Comparison of ENCODE assay signal across 7 mouse cellular contexts in genomic region chr5:17574413-17575182, GRCm38 (mm10). TPM values are rescaled to one million over a fixed set of nuclear protein-coding genes. Genes with fewer than 3 reads are reported as not detected.
DNase-seq lines count a peak whose midpoint lies in the region; ATAC-seq lines count a peak whose summit lies in the region.

No protein-coding gene starts in this region.

- H3K9ac ChIP-seq in embryonic facial prominence, embryonic 12.5 days = peak overlapping the region; percentile 43
- H3K9ac ChIP-seq in intestine, embryonic 16.5 days (ENCODE audit: low read depth, low read length) = peak overlapping the region; percentile 72
- H3K9ac ChIP-seq in limb, embryonic 13.5 days = peak overlapping the region; percentile 72
- H3K9ac ChIP-seq in midbrain, embryonic 12.5 days (replicated peaks) = peak overlapping the region; percentile 58
- H3K9ac ChIP-seq in stomach, embryonic 15.5 days = peak overlapping the region; percentile 53

- ATAC-seq in embryonic facial prominence, embryonic 12.5 days (ENCODE audit: insufficient number of reproducible peaks, insufficient read depth, low FRiP score, low TSS enrichment) = peak; percentile 94
- ATAC-seq in granulocyte monocyte progenitor cell, adult 5-6 weeks (replicated peaks; ENCODE audit: poor library complexity, severe bottlenecking) = peak; percentile 90
- peak; percentile 95 for ATAC-seq in intestine, embryonic 16.5 days
- ATAC-seq in limb, embryonic 13.5 days (ENCODE audit: low FRiP score, low read depth) = peak; percentile 96
- peak; percentile 96 for ATAC-seq in midbrain, embryonic 12.5 days (ENCODE audit: low FRiP score, low read depth)
- peak; percentile 91 for ATAC-seq in stomach, embryonic 15.5 days (ENCODE audit: insufficient read depth, low FRiP score, low read depth)

- H3K4me1 ChIP-seq in embryonic facial prominence, embryonic 12.5 days = no peaks in the 10 kb centered on the region
- peaks cover 3% of the 10 kb centered on the region; the same call in 1 of the 2 replicates for H3K4me1 ChIP-seq in intestine, embryonic 16.5 days (ENCODE audit: control insufficient read depth, insufficient read depth, low read length)
- peaks cover 4% of the 10 kb centered on the region; the same call in 1 of the 2 replicates for H3K4me1 ChIP-seq in limb, embryonic 13.5 days
- H3K4me1 ChIP-seq in midbrain, embryonic 12.5 days = no peaks in the 10 kb centered on the region
- H3K4me1 ChIP-seq in stomach, embryonic 15.5 days = no peaks in the 10 kb centered on the region

- peak overlapping the region; percentile 61 for H3K4me2 ChIP-seq in embryonic facial prominence, embryonic 12.5 days (replicated peaks)
- peak overlapping the region; percentile 62 for H3K4me2 ChIP-seq in intestine, embryonic 16.5 days (ENCODE audit: low read depth, low read length)
- H3K4me2 ChIP-seq in limb, embryonic 13.5 days (replicated peaks) = peak overlapping the region; percentile 75
- H3K4me2 ChIP-seq in midbrain, embryonic 12.5 days (replicated peaks) = peak overlapping the region; percentile 74
- peak overlapping the region; percentile 74 for H3K4me2 ChIP-seq in stomach, embryonic 15.5 days

- no peaks in the 10 kb centered on the region for H3K9me3 ChIP-seq in embryonic facial prominence, embryonic 12.5 days
- no peaks in the 10 kb centered on the region for H3K9me3 ChIP-seq in intestine, embryonic 16.5 days (ENCODE audit: control insufficient read depth, low read length)
- H3K9me3 ChIP-seq in limb, embryonic 13.5 days = no peaks in the 10 kb centered on the region
- no peaks in the 10 kb centered on the region for H3K9me3 ChIP-seq in midbrain, embryonic 12.5 days
- no peaks in the 10 kb centered on the region for H3K9me3 ChIP-seq in stomach, embryonic 15.5 days

- peak overlapping the region; percentile 65 for H3K27ac ChIP-seq in embryonic facial prominence, embryonic 12.5 days
- H3K27ac ChIP-seq in intestine, embryonic 16.5 days (ENCODE audit: low read length) = peak overlapping the region; percentile 75
- H3K27ac ChIP-seq in limb, embryonic 13.5 days = peak overlapping the region; percentile 91
- H3K27ac ChIP-seq in midbrain, embryonic 12.5 days (replicated peaks) = peak overlapping the region; percentile 66; the same call in 1 of the 2 replicates
- peak overlapping the region; percentile 86 for H3K27ac ChIP-seq in stomach, embryonic 15.5 days

- DNase-seq in adrenal gland, postnatal 14 days = peak; percentile 83

- WGBS in embryonic facial prominence, embryonic 12.5 days = 1% methylated on average over 59 of the region's 59 CpGs
- WGBS in intestine, embryonic 16.5 days = under 1% methylated on average over 59 of the region's 59 CpGs
- WGBS in limb, embryonic 13.5 days = 1% methylated on average over 59 of the region's 59 CpGs
- WGBS in midbrain, embryonic 12.5 days = under 1% methylated on average over 57 of the region's 59 CpGs
- under 1% methylated on average over 59 of the region's 59 CpGs for WGBS in stomach, embryonic 15.5 days

- peak overlapping the region; percentile 52 for H3K4me3 ChIP-seq in embryonic facial prominence, embryonic 12.5 days
- H3K4me3 ChIP-seq in intestine, embryonic 16.5 days (ENCODE audit: low read length) = peak overlapping the region; percentile 60
- H3K4me3 ChIP-seq in limb, embryonic 13.5 days = peak overlapping the region; percentile 58
- peak overlapping the region; percentile 69 for H3K4me3 ChIP-seq in midbrain, embryonic 12.5 days
- peak overlapping the region; percentile 62 for H3K4me3 ChIP-seq in stomach, embryonic 15.5 days (replicated peaks)

- no peaks in the 10 kb centered on the region for H3K27me3 ChIP-seq in embryonic facial prominence, embryonic 12.5 days
- H3K27me3 ChIP-seq in intestine, embryonic 16.5 days (replicated peaks; ENCODE audit: control insufficient read depth, insufficient read depth, low read length) = no peaks in the 10 kb centered on the region
- H3K27me3 ChIP-seq in limb, embryonic 13.5 days = no peaks in the 10 kb centered on the region
- H3K27me3 ChIP-seq in midbrain, embryonic 12.5 days = no peaks in the 10 kb centered on the region
- H3K27me3 ChIP-seq in stomach, embryonic 15.5 days (replicated peaks) = no peaks in the 10 kb centered on the region

- H3K36me3 ChIP-seq in embryonic facial prominence, embryonic 12.5 days = no peaks in the 10 kb centered on the region
- H3K36me3 ChIP-seq in intestine, embryonic 16.5 days (ENCODE audit: control insufficient read depth, insufficient read depth, low read length) = no peaks in the 10 kb centered on the region
- no peaks in the 10 kb centered on the region for H3K36me3 ChIP-seq in limb, embryonic 13.5 days
- H3K36me3 ChIP-seq in midbrain, embryonic 12.5 days = no peaks in the 10 kb centered on the region
- no peaks in the 10 kb centered on the region for H3K36me3 ChIP-seq in stomach, embryonic 15.5 days

RNA-seq across cellular contexts. Expression of gene Sema3c, which starts 0.5 kb away (rescaled TPM):
- 12.6 and 12.9 TPM in 2 replicates for total RNA-seq in adrenal gland, postnatal 14 days (2021)
- 24.5 and 24.8 TPM in 2 replicates for polyA plus RNA-seq in embryonic facial prominence, embryonic 12.5 days (2016; fragmentation: Nextera tagmentation; extraction: Ambion mirVana)
- total RNA-seq in granulocyte monocyte progenitor cell, adult 5-6 weeks (2014; fragmentation: Nextera tagmentation) = not detected in 2 replicates
- not detected in 2 replicates for total RNA-seq in granulocyte monocyte progenitor cell, adult 5-6 weeks (2017)
- 28.7 and 29.5 TPM in 2 replicates for polyA plus RNA-seq in intestine, embryonic 16.5 days (2015; fragmentation: Nextera tagmentation; extraction: Ambion mirVana)
- 53.4 and 59.3 TPM in 2 replicates for polyA plus RNA-seq in limb, embryonic 13.5 days (2015; fragmentation: Nextera tagmentation; extraction: Ambion mirVana)
- 17.1 and 20.1 TPM in 2 replicates for polyA plus RNA-seq in midbrain, embryonic 12.5 days (2016; fragmentation: Nextera tagmentation; extraction: Ambion mirVana)
- polyA plus RNA-seq in stomach, embryonic 15.5 days (2015; fragmentation: Nextera tagmentation; extraction: Ambion mirVana) = 53.8 and 65.9 TPM in 2 replicates

Comparison
In these comparisons a context has a peak if more than half of its experiments do, and no peak if none do; other contexts are left out.
1. Peak in every context shown above with its lines: DNase-seq, ATAC-seq, H3K4me3 ChIP-seq and H3K27ac ChIP-seq.